Mouse (Mus musculus): ENCODE measurements around the gene Toe1. TPM values are rescaled to one million over a fixed set of nuclear protein-coding genes. Genes with fewer than 3 reads are reported as not detected.
"Not testable (repeated sequence)": the region's sequence is repeated elsewhere in the genome, so short reads cannot be mapped to it uniquely, and the experiment has no call there.

Toe1 gene
- 36.1 and 39.0 TPM in 2 replicates for polyA plus RNA-seq (2014; fragmentation: Nextera tagmentation; extraction: Ambion mirVana)

- peak; percentile 100 for DNase-seq (ENCODE audit: low spot score)
- Histone ChIP-seq H3K9ac (replicated peaks; ENCODE audit: low read length) (peak within 1 kb of the TSS; percentile 86), H3K9me3 (replicated peaks; ENCODE audit: control insufficient read depth, low read length) (no peaks in the 10 kb centered on the region), H3K4me2 (ENCODE audit: low read depth, low read length) (peak within 1 kb of the TSS; percentile 63), H3K36me3 (replicated peaks; ENCODE audit: control insufficient read depth, insufficient read depth, low read depth, low read length) (no peaks in the 10 kb centered on the region), H3K27me3 (ENCODE audit: control insufficient read depth, insufficient read depth, low read length) (no peaks in the 10 kb centered on the region), H3K4me3 (ENCODE audit: low read depth, low read length) (peak within 1 kb of the TSS; percentile 67), H3K27ac (replicated peaks; ENCODE audit: low read depth, low read length) (peak within 1 kb of the TSS; percentile 43), H3K4me1 (ENCODE audit: control insufficient read depth, insufficient read depth, low read length) (peaks cover 4% of the 10 kb centered on the region; the same call in 1 of the 2 replicates)
- WGBS: under 1% methylated on average over 58 of the region's 58 CpGs
- peak; percentile 98 for ATAC-seq (replicated peaks; ENCODE audit: insufficient number of reproducible peaks, low FRiP score, low TSS enrichment, low read depth)
Measured at GRCm38 (mm10) chr4:116807197-116808129, at the start of gene Toe1, which contains the start of gene Mutyh. Toe1 (minus strand) TSS chr4:116807640. Mutyh (plus strand) TSS chr4:116807723.

DNA sequence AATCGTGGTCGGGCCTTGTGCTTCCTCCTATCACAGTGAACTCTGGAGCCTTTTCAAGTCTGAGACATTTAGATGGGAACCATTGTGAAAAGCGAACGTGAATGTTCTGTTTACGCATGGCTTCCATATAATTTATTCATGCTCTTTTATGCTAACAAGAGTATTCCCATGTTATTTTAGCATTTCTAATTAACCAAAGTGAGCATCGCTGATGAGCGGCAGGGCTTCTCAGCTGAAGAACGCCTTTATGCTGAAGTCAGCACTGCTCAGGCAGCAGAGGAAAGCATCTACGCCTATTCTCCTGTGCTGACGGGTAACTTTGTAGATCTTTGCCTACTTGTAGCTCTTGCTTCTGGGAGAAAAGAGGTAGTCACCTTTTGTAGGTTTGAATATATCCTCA, 49.8 kb upstream of the Toe1 start:
- H3K4me3 ChIP-seq (ENCODE audit: low read depth, low read length): no peak overlapping the region
- WGBS: 90% methylated on average over 10 of the region's 10 CpGs
- DNase-seq (ENCODE audit: low spot score): no peak
- no peaks in the 10 kb centered on the region for H3K9me3 ChIP-seq (replicated peaks; ENCODE audit: control insufficient read depth, low read length)
- no peak overlapping the region for H3K9ac ChIP-seq (replicated peaks; ENCODE audit: low read length)
- H3K4me1 ChIP-seq (ENCODE audit: control insufficient read depth, insufficient read depth, low read length): no peaks in the 10 kb centered on the region
- no peak overlapping the region for H3K27ac ChIP-seq (replicated peaks; ENCODE audit: low read depth, low read length)
- no peaks in the 10 kb centered on the region for H3K36me3 ChIP-seq (replicated peaks; ENCODE audit: control insufficient read depth, insufficient read depth, low read depth, low read length)
- ATAC-seq (replicated peaks; ENCODE audit: insufficient number of reproducible peaks, low FRiP score, low TSS enrichment, low read depth): no peak
- H3K27me3 ChIP-seq (ENCODE audit: control insufficient read depth, insufficient read depth, low read length): no peaks in the 10 kb centered on the region
- no peak overlapping the region for H3K4me2 ChIP-seq (ENCODE audit: low read depth, low read length)

DNA sequence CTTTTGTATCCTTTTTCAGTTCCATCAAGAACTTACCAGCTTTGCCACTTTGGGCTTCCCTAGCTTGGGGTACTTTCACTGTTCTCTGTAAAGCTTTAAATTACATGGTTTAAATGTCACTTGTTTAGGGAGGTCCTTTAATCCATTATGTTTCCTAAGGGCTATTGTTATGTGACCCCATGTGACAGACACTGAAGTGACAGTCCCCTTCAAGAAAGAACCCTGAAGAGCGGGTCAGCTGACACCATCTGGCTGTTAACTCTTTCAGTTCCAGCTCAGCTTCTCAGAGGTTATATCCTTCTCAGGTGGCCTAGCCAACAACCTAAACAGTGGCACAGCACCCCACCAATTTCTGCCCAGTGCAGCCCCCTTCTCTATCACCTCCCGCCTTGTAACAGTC, 46.8 kb upstream of the Toe1 start:
- peak; percentile 31 for DNase-seq (ENCODE audit: low spot score)
- H3K4me1 ChIP-seq (ENCODE audit: control insufficient read depth, insufficient read depth, low read length): no peaks in the 10 kb centered on the region
- no peaks in the 10 kb centered on the region for H3K27me3 ChIP-seq (ENCODE audit: control insufficient read depth, insufficient read depth, low read length)
- H3K9me3 ChIP-seq (replicated peaks; ENCODE audit: control insufficient read depth, low read length): no peaks in the 10 kb centered on the region
- H3K9ac ChIP-seq (replicated peaks; ENCODE audit: low read length): no peak overlapping the region
- H3K4me2 ChIP-seq (ENCODE audit: low read depth, low read length): no peak overlapping the region
- H3K27ac ChIP-seq (replicated peaks; ENCODE audit: low read depth, low read length): no peak overlapping the region
- 14% methylated on average over 2 of the region's 2 CpGs for WGBS
- no peak overlapping the region for H3K4me3 ChIP-seq (ENCODE audit: low read depth, low read length)
- 0 out of 2 replicates have a peak, but pooled peaks have one; percentile 44 for ATAC-seq (replicated peaks; ENCODE audit: insufficient number of reproducible peaks, low FRiP score, low TSS enrichment, low read depth)
- H3K36me3 ChIP-seq (replicated peaks; ENCODE audit: control insufficient read depth, insufficient read depth, low read depth, low read length): no peaks in the 10 kb centered on the region

DNA sequence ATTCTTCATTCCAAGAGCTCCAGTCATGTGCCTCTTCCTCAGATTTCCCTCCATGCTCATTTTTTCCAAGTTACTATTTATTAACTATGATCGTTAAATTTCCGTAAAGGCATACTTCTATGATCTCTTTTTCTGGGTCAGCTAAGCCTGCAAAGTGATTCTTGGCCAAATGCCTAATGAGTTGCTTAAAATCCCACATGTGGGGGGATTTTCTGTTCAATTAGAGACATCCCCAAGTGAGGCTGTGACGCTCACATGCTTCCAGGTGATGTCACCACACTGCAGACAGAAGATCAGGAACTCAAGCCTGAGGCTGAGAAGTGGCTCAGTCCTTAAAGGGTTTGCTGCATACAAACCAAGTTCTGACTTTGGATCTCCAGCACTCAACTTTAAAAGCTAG, 42.5 kb upstream of the Toe1 start:
- 85% methylated on average over 3 of the region's 3 CpGs for WGBS
- no peaks in the 10 kb centered on the region for H3K9me3 ChIP-seq (replicated peaks; ENCODE audit: control insufficient read depth, low read length)
- no peak overlapping the region for H3K4me3 ChIP-seq (ENCODE audit: low read depth, low read length)
- H3K27me3 ChIP-seq (ENCODE audit: control insufficient read depth, insufficient read depth, low read length): no peaks in the 10 kb centered on the region
- no peak for DNase-seq (ENCODE audit: low spot score)
- H3K4me2 ChIP-seq (ENCODE audit: low read depth, low read length): no peak overlapping the region
- no peaks in the 10 kb centered on the region for H3K4me1 ChIP-seq (ENCODE audit: control insufficient read depth, insufficient read depth, low read length)
- no peak overlapping the region for H3K27ac ChIP-seq (replicated peaks; ENCODE audit: low read depth, low read length)
- no peaks in the 10 kb centered on the region for H3K36me3 ChIP-seq (replicated peaks; ENCODE audit: control insufficient read depth, insufficient read depth, low read depth, low read length)
- no peak overlapping the region for H3K9ac ChIP-seq (replicated peaks; ENCODE audit: low read length)
- no peak for ATAC-seq (replicated peaks; ENCODE audit: insufficient number of reproducible peaks, low FRiP score, low TSS enrichment, low read depth)

DNA sequence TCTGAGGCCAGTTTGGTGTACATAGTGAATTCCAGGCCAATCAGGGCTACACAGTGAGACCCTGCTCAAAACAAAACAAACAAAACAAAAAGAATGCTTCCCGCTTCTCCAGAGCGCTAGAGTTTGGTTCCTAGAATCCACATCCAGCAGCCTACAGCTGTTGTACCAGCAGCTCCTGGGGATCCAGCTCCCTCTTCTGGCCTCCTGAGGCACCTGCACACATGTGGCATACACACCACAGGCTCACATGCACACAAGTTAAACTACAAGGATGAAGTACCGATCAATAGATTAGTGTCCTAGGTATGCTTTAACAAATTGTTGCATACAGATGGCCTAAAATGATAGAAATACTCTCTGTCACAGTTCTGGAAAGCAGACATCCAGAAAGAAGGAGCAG, 36.9 kb upstream of the Toe1 start:
- Histone ChIP-seq H3K27me3 (ENCODE audit: control insufficient read depth, insufficient read depth, low read length) (no peaks in the 10 kb centered on the region), H3K4me2 (ENCODE audit: low read depth, low read length) (no peak overlapping the region), H3K9me3 (replicated peaks; ENCODE audit: control insufficient read depth, low read length) (no peaks in the 10 kb centered on the region), H3K4me1 (ENCODE audit: control insufficient read depth, insufficient read depth, low read length) (no peaks in the 10 kb centered on the region), H3K4me3 (ENCODE audit: low read depth, low read length) (no peak overlapping the region), H3K9ac (replicated peaks; ENCODE audit: low read length) (no peak overlapping the region), H3K36me3 (replicated peaks; ENCODE audit: control insufficient read depth, insufficient read depth, low read depth, low read length) (no peaks in the 10 kb centered on the region), H3K27ac (replicated peaks; ENCODE audit: low read depth, low read length) (no peak overlapping the region)
- DNase-seq (ENCODE audit: low spot score) (no peak), ATAC-seq (replicated peaks; ENCODE audit: insufficient number of reproducible peaks, low FRiP score, low TSS enrichment, low read depth) (no peak)
- 88% methylated on average over 3 of the region's 3 CpGs for WGBS

GRCm38 (mm10) chr4:116840841-116841240, 33.4 kb upstream of the Toe1 start:
- H3K27me3 ChIP-seq (ENCODE audit: control insufficient read depth, insufficient read depth, low read length): no peaks in the 10 kb centered on the region
- no peak overlapping the region for H3K27ac ChIP-seq (replicated peaks; ENCODE audit: low read depth, low read length)
- DNase-seq (ENCODE audit: low spot score) (no peak), ATAC-seq (replicated peaks; ENCODE audit: insufficient number of reproducible peaks, low FRiP score, low TSS enrichment, low read depth) (no peak)
- no peak overlapping the region for H3K4me2 ChIP-seq (ENCODE audit: low read depth, low read length)
- no peaks in the 10 kb centered on the region for H3K9me3 ChIP-seq (replicated peaks; ENCODE audit: control insufficient read depth, low read length)
- H3K9ac ChIP-seq (replicated peaks; ENCODE audit: low read length): no peak overlapping the region
- WGBS: 89% methylated on average over 6 of the region's 6 CpGs
- no peaks in the 10 kb centered on the region for H3K4me1 ChIP-seq (ENCODE audit: control insufficient read depth, insufficient read depth, low read length)
- H3K36me3 ChIP-seq (replicated peaks; ENCODE audit: control insufficient read depth, insufficient read depth, low read depth, low read length): no peaks in the 10 kb centered on the region
- H3K4me3 ChIP-seq (ENCODE audit: low read depth, low read length): no peak overlapping the region

DNA sequence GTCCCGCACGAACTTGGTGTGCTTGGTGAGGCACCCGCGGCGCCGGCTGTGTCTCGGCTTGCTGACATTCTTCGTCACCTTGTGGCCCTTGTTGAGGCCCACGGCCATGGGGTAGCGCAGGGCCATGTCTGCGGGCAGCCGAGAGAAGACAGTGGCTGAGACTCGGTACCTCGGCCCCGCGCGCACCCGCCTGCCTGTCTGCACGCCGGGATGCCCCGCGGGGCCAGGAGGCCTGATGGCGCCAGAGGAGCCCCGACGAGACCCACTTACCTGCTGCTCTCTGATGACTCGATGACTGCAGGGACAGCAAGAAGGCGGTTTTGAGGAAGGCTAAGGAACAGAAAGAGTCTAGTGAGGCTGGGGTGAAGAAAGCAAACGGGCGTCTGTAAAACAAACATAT, 32.7 kb upstream of the Toe1 start:
- 18% methylated on average over 20 of the region's 29 CpGs for WGBS
- H3K9ac ChIP-seq (replicated peaks; ENCODE audit: low read length); H3K4me2 ChIP-seq (ENCODE audit: low read depth, low read length); DNase-seq (ENCODE audit: low spot score); H3K9me3 ChIP-seq (replicated peaks; ENCODE audit: control insufficient read depth, low read length); H3K4me1 ChIP-seq (ENCODE audit: control insufficient read depth, insufficient read depth, low read length); H3K36me3 ChIP-seq (replicated peaks; ENCODE audit: control insufficient read depth, insufficient read depth, low read depth, low read length); H3K27me3 ChIP-seq (ENCODE audit: control insufficient read depth, insufficient read depth, low read length); ATAC-seq (replicated peaks; ENCODE audit: insufficient number of reproducible peaks, low FRiP score, low TSS enrichment, low read depth); H3K27ac ChIP-seq (replicated peaks; ENCODE audit: low read depth, low read length); H3K4me3 ChIP-seq (ENCODE audit: low read depth, low read length): not testable (repeated sequence)

GRCm38 (mm10) chr4:116838999-116839398, 31.6 kb upstream of the Toe1 start:
- Histone ChIP-seq H3K9me3 (replicated peaks; ENCODE audit: control insufficient read depth, low read length) (no peaks in the 10 kb centered on the region), H3K4me3 (ENCODE audit: low read depth, low read length) (no peak overlapping the region), H3K27ac (replicated peaks; ENCODE audit: low read depth, low read length) (no peak overlapping the region), H3K36me3 (replicated peaks; ENCODE audit: control insufficient read depth, insufficient read depth, low read depth, low read length) (no peaks in the 10 kb centered on the region), H3K4me2 (ENCODE audit: low read depth, low read length) (no peak overlapping the region), H3K4me1 (ENCODE audit: control insufficient read depth, insufficient read depth, low read length) (no peaks in the 10 kb centered on the region), H3K9ac (replicated peaks; ENCODE audit: low read length) (no peak overlapping the region), H3K27me3 (ENCODE audit: control insufficient read depth, insufficient read depth, low read length) (no peaks in the 10 kb centered on the region)
- WGBS: 16% methylated on average over 2 of the region's 2 CpGs
- ATAC-seq (replicated peaks; ENCODE audit: insufficient number of reproducible peaks, low FRiP score, low TSS enrichment, low read depth): no peak
- DNase-seq (ENCODE audit: low spot score): no peak
